Mouse (Mus musculus): ENCODE measurements around the gene Klhl26. TPM values are rescaled to one million over a fixed set of nuclear protein-coding genes. Genes with fewer than 3 reads are reported as not detected.
A peak's percentile ranks its signal among the peaks of the same experiment; 100 is the strongest.

The Klhl26 gene
- polyA plus RNA-seq, 1 experiment from 2014 or later = 9.2 TPM

DNA sequence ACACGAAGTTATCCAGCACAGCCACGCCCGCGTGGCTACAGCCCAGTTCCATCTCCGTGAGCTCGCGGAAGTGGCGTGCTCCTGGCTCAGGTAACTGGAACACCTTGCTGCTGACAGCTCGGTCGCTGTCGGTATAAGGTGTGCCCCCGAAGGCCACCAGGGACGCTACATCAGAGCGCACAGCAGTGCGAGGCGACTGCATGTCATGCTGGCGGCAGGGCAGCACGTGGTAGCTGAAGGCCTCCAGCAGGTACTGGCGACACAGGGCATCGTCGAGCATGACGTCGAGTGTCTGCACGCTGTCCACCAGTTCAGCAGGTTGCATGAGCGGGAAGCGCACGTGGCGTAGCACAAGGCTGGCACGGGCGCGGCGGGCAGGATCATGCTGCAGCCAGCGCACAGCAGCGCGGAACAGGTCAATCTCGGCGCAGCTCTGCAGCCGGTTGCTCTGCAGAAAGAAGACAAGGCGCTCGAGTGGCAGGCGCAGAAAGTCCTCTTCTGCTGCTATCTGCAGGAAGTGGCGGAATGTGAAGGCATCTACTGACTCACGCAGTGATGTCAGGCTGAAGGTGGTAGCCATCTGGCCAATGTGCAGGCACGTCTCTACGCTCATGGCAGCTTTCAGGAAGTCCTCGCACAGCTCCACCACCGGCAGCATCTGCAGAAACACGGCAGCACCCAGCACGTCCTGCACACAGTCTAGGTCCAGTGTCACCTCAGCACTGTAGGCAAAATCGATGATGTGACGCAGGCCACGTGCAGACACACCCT is 24.4 kb downstream of the Klhl26 start:
- peak overlapping the region; percentile 10; the same call in 1 of the 2 replicates for H3K9ac ChIP-seq (ENCODE audit: low read depth, low read length)
- H3K4me2 ChIP-seq = peak overlapping the region; percentile 11
- no peak overlapping the region for H3K27ac ChIP-seq (ENCODE audit: low read depth, low read length)
- ATAC-seq (replicated peaks; ENCODE audit: insufficient number of reproducible peaks, low FRiP score, low TSS enrichment) = no peak
- H3K4me3 ChIP-seq (ENCODE audit: low read depth, low read length) = no peak overlapping the region
- H3K27me3 ChIP-seq (ENCODE audit: control insufficient read depth, insufficient read depth, low read length) = peaks cover 11% of the 10 kb centered on the region
- peaks cover 36% of the 10 kb centered on the region for H3K4me1 ChIP-seq (ENCODE audit: control insufficient read depth, insufficient read depth, low read length)
- no peaks in the 10 kb centered on the region for H3K9me3 ChIP-seq (replicated peaks; ENCODE audit: control insufficient read depth, low read length)
- WGBS (ENCODE audit: insufficient replicate concordance) = 33% methylated on average over 52 of the region's 52 CpGs
- H3K36me3 ChIP-seq (ENCODE audit: control insufficient read depth, insufficient read depth, low read length) = no peaks in the 10 kb centered on the region; the same call in 1 of the 2 replicates

DNA sequence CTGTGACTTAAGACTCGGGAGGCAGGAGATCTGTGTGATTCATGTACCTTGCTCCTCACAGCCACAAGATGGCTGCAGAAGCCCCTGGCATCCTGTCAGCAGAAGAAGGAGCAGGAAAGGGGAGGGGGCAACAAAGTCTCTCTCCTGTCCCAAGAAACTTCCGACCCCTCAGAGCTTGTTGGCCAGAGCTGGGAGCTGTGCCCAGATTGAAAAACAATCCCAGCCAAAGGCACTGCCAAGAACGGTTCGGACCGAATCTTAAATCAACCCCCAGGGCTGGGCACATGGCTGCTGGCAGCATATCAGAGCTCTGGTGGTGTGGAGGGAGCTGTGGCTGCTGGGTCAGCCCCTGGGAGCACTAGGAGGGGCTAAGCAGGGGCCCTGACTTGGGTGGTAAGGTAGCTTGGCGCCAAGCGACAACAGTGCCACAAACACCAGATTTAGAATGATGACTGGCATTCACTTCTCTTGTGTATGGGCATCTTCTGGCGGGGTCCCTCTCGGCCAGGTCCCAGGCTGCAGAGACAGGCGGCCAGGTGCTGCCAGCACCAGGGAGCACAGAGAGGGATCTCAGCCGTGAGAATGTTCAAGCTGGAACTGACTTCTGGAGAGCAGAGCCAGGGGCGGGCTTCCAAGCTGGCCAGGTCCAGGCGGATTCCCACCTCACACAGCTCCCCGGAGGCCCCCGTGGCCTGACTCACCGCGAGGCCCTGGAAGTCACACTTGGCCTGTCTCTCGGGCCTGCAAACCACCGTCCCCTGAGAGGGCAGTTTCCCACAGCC is 28.9 kb downstream of the Klhl26 start:
- Histone ChIP-seq H3K27me3 (ENCODE audit: control insufficient read depth, insufficient read depth, low read length) (peaks cover 11% of the 10 kb centered on the region), H3K4me3 (ENCODE audit: low read depth, low read length) (no peak overlapping the region), H3K27ac (ENCODE audit: low read depth, low read length) (no peak overlapping the region), H3K4me1 (ENCODE audit: control insufficient read depth, insufficient read depth, low read length) (peaks cover 18% of the 10 kb centered on the region), H3K9me3 (replicated peaks; ENCODE audit: control insufficient read depth, low read length) (no peaks in the 10 kb centered on the region), H3K36me3 (ENCODE audit: control insufficient read depth, insufficient read depth, low read length) (no peaks in the 10 kb centered on the region; the same call in 1 of the 2 replicates), H3K4me2 (no peak overlapping the region), H3K9ac (ENCODE audit: low read depth, low read length) (0 out of 2 replicates have a peak overlapping the region, but pooled peaks have one; percentile 4)
- WGBS (ENCODE audit: insufficient replicate concordance) = 65% methylated on average over 19 of the region's 19 CpGs
- no peak for ATAC-seq (replicated peaks; ENCODE audit: insufficient number of reproducible peaks, low FRiP score, low TSS enrichment)

DNA sequence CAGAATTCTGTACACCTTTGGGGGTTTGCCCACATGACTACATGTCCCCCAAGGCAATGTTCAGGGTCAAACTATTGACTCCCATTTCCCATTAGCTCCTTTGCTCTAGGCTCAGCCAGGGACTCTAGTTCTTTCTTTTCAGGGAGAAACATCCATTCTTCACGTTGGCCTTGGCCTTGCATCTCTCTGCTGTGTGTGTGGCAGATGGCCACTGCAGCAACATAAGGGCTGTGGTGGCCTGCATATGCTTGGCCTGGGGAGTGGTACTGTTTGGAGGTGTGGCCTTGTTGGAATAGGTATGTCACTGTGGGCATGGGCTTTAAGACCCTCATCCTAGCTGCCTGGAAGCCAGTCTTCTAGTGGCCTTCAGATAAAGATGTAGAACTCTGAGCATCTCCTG is 30.8 kb downstream of the Klhl26 start:
- Histone ChIP-seq H3K4me2 (no peak overlapping the region), H3K27me3 (ENCODE audit: control insufficient read depth, insufficient read depth, low read length) (no peaks in the 10 kb centered on the region), H3K36me3 (ENCODE audit: control insufficient read depth, insufficient read depth, low read length) (no peaks in the 10 kb centered on the region), H3K9me3 (replicated peaks; ENCODE audit: control insufficient read depth, low read length) (no peaks in the 10 kb centered on the region), H3K4me1 (ENCODE audit: control insufficient read depth, insufficient read depth, low read length) (peaks cover 5% of the 10 kb centered on the region), H3K9ac (ENCODE audit: low read depth, low read length) (no peak overlapping the region), H3K4me3 (ENCODE audit: low read depth, low read length) (no peak overlapping the region), H3K27ac (ENCODE audit: low read depth, low read length) (no peak overlapping the region)
- WGBS (ENCODE audit: insufficient replicate concordance) = 50% methylated on average over 1 of the region's 1 CpGs
- no peak for ATAC-seq (replicated peaks; ENCODE audit: insufficient number of reproducible peaks, low FRiP score, low TSS enrichment)

DNA sequence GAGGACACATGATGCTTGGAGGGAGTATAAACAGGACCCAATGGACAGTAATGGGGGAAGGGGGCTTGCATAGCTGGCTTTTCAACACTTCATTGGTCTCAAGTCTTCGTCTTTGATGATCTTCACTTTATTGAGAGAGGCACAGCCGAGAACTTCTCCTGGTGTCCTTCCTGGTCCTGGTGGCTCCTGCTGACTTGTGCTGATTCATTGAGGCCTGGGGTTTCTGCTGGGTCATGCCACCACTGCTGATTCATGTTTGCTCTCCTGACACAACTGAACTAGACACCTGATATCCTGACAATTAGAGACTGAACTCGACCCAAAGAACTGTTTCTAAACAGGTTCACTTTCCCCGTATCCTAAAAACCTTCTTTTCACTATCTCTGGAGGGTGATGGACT is 33.4 kb downstream of the Klhl26 start:
- H3K9ac ChIP-seq (ENCODE audit: low read depth, low read length) = no peak overlapping the region
- H3K4me2 ChIP-seq = no peak overlapping the region
- H3K27me3 ChIP-seq (ENCODE audit: control insufficient read depth, insufficient read depth, low read length) = no peaks in the 10 kb centered on the region
- H3K4me3 ChIP-seq (ENCODE audit: low read depth, low read length) = no peak overlapping the region
- no peaks in the 10 kb centered on the region for H3K9me3 ChIP-seq (replicated peaks; ENCODE audit: control insufficient read depth, low read length)
- H3K36me3 ChIP-seq (ENCODE audit: control insufficient read depth, insufficient read depth, low read length) = no peaks in the 10 kb centered on the region
- 65% methylated on average over 4 of the region's 4 CpGs for WGBS (ENCODE audit: insufficient replicate concordance)
- H3K4me1 ChIP-seq (ENCODE audit: control insufficient read depth, insufficient read depth, low read length) = peaks cover 4% of the 10 kb centered on the region; the same call in 1 of the 2 replicates
- no peak for ATAC-seq (replicated peaks; ENCODE audit: insufficient number of reproducible peaks, low FRiP score, low TSS enrichment)
- 0 out of 2 replicates have a peak overlapping the region, but pooled peaks have one; percentile 46 for H3K27ac ChIP-seq (ENCODE audit: low read depth, low read length)

DNA sequence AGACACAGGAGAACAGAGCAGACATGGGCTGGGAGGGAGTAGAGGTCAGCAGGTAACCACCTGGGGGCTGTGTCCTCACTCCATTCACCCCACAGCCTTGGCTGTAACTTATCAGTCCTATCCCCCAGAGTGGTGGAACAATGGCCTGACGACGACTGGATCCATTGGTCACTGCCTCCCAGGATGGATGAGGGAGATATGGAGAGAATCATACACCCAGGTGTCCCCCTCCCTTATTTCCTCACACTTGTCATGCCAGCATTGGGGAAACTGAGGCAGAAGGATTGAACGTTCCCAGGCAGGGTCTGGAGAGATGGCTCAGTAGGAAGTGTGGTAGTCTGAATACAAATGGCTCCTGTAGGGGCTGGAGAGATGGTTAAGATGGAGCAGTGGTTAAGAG is 35.2 kb downstream of the Klhl26 start:
- Histone ChIP-seq H3K4me1 (ENCODE audit: control insufficient read depth, insufficient read depth, low read length) (peaks cover 4% of the 10 kb centered on the region; the same call in 1 of the 2 replicates), H3K27ac (ENCODE audit: low read depth, low read length) (no peak overlapping the region), H3K9ac (ENCODE audit: low read depth, low read length) (no peak overlapping the region), H3K36me3 (ENCODE audit: control insufficient read depth, insufficient read depth, low read length) (no peaks in the 10 kb centered on the region), H3K4me3 (ENCODE audit: low read depth, low read length) (no peak overlapping the region), H3K9me3 (replicated peaks; ENCODE audit: control insufficient read depth, low read length) (no peaks in the 10 kb centered on the region), H3K27me3 (ENCODE audit: control insufficient read depth, insufficient read depth, low read length) (no peaks in the 10 kb centered on the region), H3K4me2 (no peak overlapping the region)
- whole genome bisulfite sequencing (ENCODE audit: insufficient replicate concordance) = 55% methylated on average over 3 of the region's 3 CpGs
- ATAC-seq (replicated peaks; ENCODE audit: insufficient number of reproducible peaks, low FRiP score, low TSS enrichment) = no peak

DNA sequence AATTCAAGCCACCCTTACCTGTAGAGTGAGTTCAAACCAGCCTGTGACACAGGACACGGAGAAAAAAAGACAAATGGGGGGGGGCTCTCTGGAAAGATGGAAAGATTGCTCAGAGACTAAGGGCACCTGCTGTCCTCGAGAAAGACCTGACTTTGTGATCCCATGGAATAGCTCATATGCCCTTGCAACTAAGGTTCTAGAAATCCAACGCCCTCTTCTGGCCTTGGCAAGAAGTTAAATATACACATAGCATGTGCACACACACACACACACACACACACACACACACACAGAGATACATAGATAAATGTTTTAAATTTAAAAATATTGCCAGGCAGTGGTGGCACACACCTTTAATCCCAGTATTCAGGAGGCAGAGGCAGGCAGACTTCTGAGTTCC is 36.5 kb downstream of the Klhl26 start:
- 44% methylated on average over 3 of the region's 3 CpGs for WGBS (ENCODE audit: insufficient replicate concordance)
- Histone ChIP-seq H3K4me1 (ENCODE audit: control insufficient read depth, insufficient read depth, low read length) (peaks cover 4% of the 10 kb centered on the region; the same call in 1 of the 2 replicates), H3K27ac (ENCODE audit: low read depth, low read length) (peak overlapping the region; percentile 81; the same call in 1 of the 2 replicates), H3K27me3 (ENCODE audit: control insufficient read depth, insufficient read depth, low read length) (no peaks in the 10 kb centered on the region), H3K36me3 (ENCODE audit: control insufficient read depth, insufficient read depth, low read length) (no peaks in the 10 kb centered on the region), H3K4me3 (ENCODE audit: low read depth, low read length) (peak overlapping the region; percentile 77), H3K9ac (ENCODE audit: low read depth, low read length) (peak overlapping the region; percentile 74; the same call in 1 of the 2 replicates), H3K4me2 (peak overlapping the region; percentile 96), H3K9me3 (replicated peaks; ENCODE audit: control insufficient read depth, low read length) (no peaks in the 10 kb centered on the region)
- ATAC-seq (replicated peaks; ENCODE audit: insufficient number of reproducible peaks, low FRiP score, low TSS enrichment) = no peak

DNA sequence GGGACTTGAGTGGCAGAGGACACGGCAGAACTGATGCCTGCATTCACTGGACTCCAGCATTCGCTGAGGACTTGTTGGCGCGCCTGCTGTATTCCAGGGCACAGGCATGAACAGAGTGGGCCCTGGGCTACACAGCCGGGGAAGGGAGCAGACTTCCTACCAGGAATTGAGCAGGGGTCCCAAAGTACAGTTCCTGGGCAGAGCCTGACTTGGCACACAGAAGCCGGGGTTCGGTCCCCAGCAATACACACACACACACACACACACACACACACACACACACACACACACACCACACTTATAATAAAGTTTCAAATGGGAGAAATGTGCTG is 37.0 kb downstream of the Klhl26 start:
- Histone ChIP-seq H3K4me2 (peak overlapping the region; percentile 96), H3K4me1 (ENCODE audit: control insufficient read depth, insufficient read depth, low read length) (peaks cover 4% of the 10 kb centered on the region; the same call in 1 of the 2 replicates), H3K36me3 (ENCODE audit: control insufficient read depth, insufficient read depth, low read length) (no peaks in the 10 kb centered on the region), H3K9ac (ENCODE audit: low read depth, low read length) (peak overlapping the region; percentile 74), H3K27ac (ENCODE audit: low read depth, low read length) (peak overlapping the region; percentile 81), H3K9me3 (replicated peaks; ENCODE audit: control insufficient read depth, low read length) (no peaks in the 10 kb centered on the region), H3K4me3 (ENCODE audit: low read depth, low read length) (peak overlapping the region; percentile 77), H3K27me3 (ENCODE audit: control insufficient read depth, insufficient read depth, low read length) (no peaks in the 10 kb centered on the region)
- ATAC-seq (replicated peaks; ENCODE audit: insufficient number of reproducible peaks, low FRiP score, low TSS enrichment) = no peak; the same call in 1 of the 2 replicates
- 7% methylated on average over 7 of the region's 7 CpGs for WGBS (ENCODE audit: insufficient replicate concordance)

DNA sequence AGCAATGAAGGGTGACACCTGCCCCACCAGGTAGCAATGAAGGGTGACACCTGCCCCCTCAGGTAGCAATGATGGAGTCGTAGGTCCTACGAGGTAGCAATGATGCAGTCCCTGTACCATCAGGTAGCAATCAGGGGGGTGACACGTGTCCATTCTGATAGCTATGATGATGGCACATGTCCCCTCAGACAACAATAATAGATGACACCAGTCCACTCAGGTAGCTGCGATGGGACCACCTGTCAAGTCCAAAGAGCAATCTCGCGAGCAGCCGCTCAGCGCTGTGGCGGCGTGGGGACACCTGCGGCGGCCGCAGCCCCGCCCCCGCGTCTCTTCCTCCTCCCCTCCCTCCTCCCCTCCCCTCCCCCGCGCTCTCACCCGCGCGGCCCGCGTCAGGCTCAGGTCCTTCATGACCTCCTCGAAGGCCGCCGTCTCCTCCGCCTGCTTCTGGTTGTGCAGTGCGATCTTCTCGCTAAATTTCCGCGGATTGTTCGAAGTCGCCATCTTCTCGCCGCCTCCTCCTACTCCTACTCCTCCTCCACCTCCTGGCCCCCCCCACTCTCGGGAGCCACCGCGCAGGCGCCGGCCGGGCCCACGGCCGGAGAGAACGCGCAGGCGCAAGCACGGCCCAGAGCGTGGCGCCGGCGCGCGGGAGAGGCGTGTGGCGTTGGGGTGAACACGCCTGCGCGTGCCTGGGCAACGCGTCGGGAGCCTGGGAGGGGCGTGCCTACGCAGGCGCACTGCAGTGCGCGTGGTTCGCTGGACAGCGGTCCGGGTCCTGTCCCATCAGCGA is 37.5 kb downstream of the Klhl26 start, which contains the start of gene Crtc1:
TSS of gene Crtc1 (minus strand) at position 525 of the 793 bp plus-strand sequence.
- H3K36me3 ChIP-seq (ENCODE audit: control insufficient read depth, insufficient read depth, low read length) = no peaks in the 10 kb centered on the region
- under 1% methylated on average over 67 of the region's 70 CpGs for WGBS (ENCODE audit: insufficient replicate concordance)
- ATAC-seq (replicated peaks; ENCODE audit: insufficient number of reproducible peaks, low FRiP score, low TSS enrichment) = peak; percentile 97
- H3K4me3 ChIP-seq (ENCODE audit: low read depth, low read length) = peak within 1 kb of the TSS; percentile 77
- peak within 1 kb of the TSS; percentile 81 for H3K27ac ChIP-seq (ENCODE audit: low read depth, low read length)
- H3K9ac ChIP-seq (ENCODE audit: low read depth, low read length) = peak within 1 kb of the TSS; percentile 77
- H3K27me3 ChIP-seq (ENCODE audit: control insufficient read depth, insufficient read depth, low read length) = no peaks in the 10 kb centered on the region
- peak within 1 kb of the TSS; percentile 96 for H3K4me2 ChIP-seq
- H3K9me3 ChIP-seq (replicated peaks; ENCODE audit: control insufficient read depth, low read length) = no peaks in the 10 kb centered on the region
- H3K4me1 ChIP-seq (ENCODE audit: control insufficient read depth, insufficient read depth, low read length) = peaks cover 4% of the 10 kb centered on the region; the same call in 1 of the 2 replicates

Data from heart, embryonic 11.5 days (tissue).